8 mouse cellular contexts compared by ENCODE assay signal in genomic region chr11:119057291-119057690, GRCm38 (mm10). TPM values are rescaled to one million over a fixed set of nuclear protein-coding genes. Genes with fewer than 3 reads are reported as not detected.
DNase-seq lines count a peak whose midpoint lies in the region; ATAC-seq lines count a peak whose summit lies in the region.

No protein-coding gene starts in this region.

- H3K4me3 ChIP-seq in lung, embryonic 15.5 days: peak overlapping the region; percentile 57
- peak overlapping the region; percentile 59 for H3K4me3 ChIP-seq in forebrain, embryonic 10.5 days
- peak overlapping the region; percentile 75 for H3K4me3 ChIP-seq in limb, embryonic 10.5 days
- H3K4me3 ChIP-seq in neural tube, embryonic 15.5 days (replicated peaks): peak overlapping the region; percentile 51

- no peak for DNase-seq in lung, adult 18-20 months
- peak; percentile 42 for DNase-seq in forebrain, embryonic 10.5 days (ENCODE audit: extremely low spot score, low spot score)
- peak; percentile 55 for DNase-seq in limb, embryonic 10.5 days (ENCODE audit: low spot score)
- no peak for DNase-seq in cerebellum, adult 11 months
- DNase-seq in frontal cortex, postnatal 10 days (ENCODE audit: low spot score in 2 of 2): no peak
- no peak for DNase-seq in Muller cell, postnatal 12 days (ENCODE audit: inconsistent ontology term)

- H3K9me3 ChIP-seq in lung, embryonic 15.5 days: no peaks in the 10 kb centered on the region
- peaks cover 3% of the 10 kb centered on the region; the same call in 1 of the 2 replicates for H3K9me3 ChIP-seq in forebrain, embryonic 10.5 days
- no peaks in the 10 kb centered on the region for H3K9me3 ChIP-seq in limb, embryonic 10.5 days (replicated peaks)
- no peaks in the 10 kb centered on the region for H3K9me3 ChIP-seq in neural tube, embryonic 15.5 days (replicated peaks)

- 4% methylated on average over 9 of the region's 9 CpGs for WGBS in lung, embryonic 15.5 days
- under 1% methylated on average over 9 of the region's 9 CpGs for WGBS in forebrain, embryonic 10.5 days
- 2% methylated on average over 9 of the region's 9 CpGs for WGBS in limb, embryonic 10.5 days
- WGBS in neural tube, embryonic 15.5 days: 1% methylated on average over 9 of the region's 9 CpGs

- ATAC-seq in lung, embryonic 15.5 days (ENCODE audit: borderline replicate concordance, extremely low read depth, low FRiP score, low TSS enrichment): no peak
- ATAC-seq in neural tube, embryonic 15.5 days (ENCODE audit: low FRiP score): no peak

- peaks cover 89% of the 10 kb centered on the region for H3K27me3 ChIP-seq in lung, embryonic 15.5 days
- peaks cover 100% of the 10 kb centered on the region for H3K27me3 ChIP-seq in forebrain, embryonic 10.5 days (ENCODE audit: poor library complexity, severe bottlenecking)
- H3K27me3 ChIP-seq in limb, embryonic 10.5 days (ENCODE audit: low read depth, poor library complexity, severe bottlenecking): peaks cover 94% of the 10 kb centered on the region
- H3K27me3 ChIP-seq in neural tube, embryonic 15.5 days (replicated peaks): peaks cover 45% of the 10 kb centered on the region

- peak overlapping the region; percentile 64; the same call in 1 of the 2 replicates for H3K9ac ChIP-seq in lung, embryonic 15.5 days
- H3K9ac ChIP-seq in neural tube, embryonic 15.5 days (replicated peaks): peak overlapping the region; percentile 76

- peaks cover 66% of the 10 kb centered on the region for H3K4me1 ChIP-seq in lung, embryonic 15.5 days
- peaks cover 67% of the 10 kb centered on the region for H3K4me1 ChIP-seq in forebrain, embryonic 10.5 days
- H3K4me1 ChIP-seq in limb, embryonic 10.5 days: peaks cover 69% of the 10 kb centered on the region
- peaks cover 62% of the 10 kb centered on the region for H3K4me1 ChIP-seq in neural tube, embryonic 15.5 days

- no peaks in the 10 kb centered on the region for H3K36me3 ChIP-seq in lung, embryonic 15.5 days
- H3K36me3 ChIP-seq in forebrain, embryonic 10.5 days (replicated peaks): no peaks in the 10 kb centered on the region
- no peaks in the 10 kb centered on the region for H3K36me3 ChIP-seq in limb, embryonic 10.5 days
- H3K36me3 ChIP-seq in neural tube, embryonic 15.5 days: no peaks in the 10 kb centered on the region

- no peak overlapping the region for H3K27ac ChIP-seq in lung, embryonic 15.5 days
- H3K27ac ChIP-seq in forebrain, embryonic 10.5 days: peak overlapping the region; percentile 93
- peak overlapping the region; percentile 98 for H3K27ac ChIP-seq in limb, embryonic 10.5 days
- peak overlapping the region; percentile 83 for H3K27ac ChIP-seq in neural tube, embryonic 15.5 days (replicated peaks)

- H3K4me2 ChIP-seq in lung, embryonic 15.5 days: peak overlapping the region; percentile 99
- peak overlapping the region; percentile 82 for H3K4me2 ChIP-seq in neural tube, embryonic 15.5 days

RNA-seq across cellular contexts. Expression of gene Cbx8, which starts 16.5 kb away (rescaled TPM):
- 9.4 and 11.3 TPM in 2 replicates for polyA plus RNA-seq in lung, embryonic 15.5 days (2015; fragmentation: Nextera tagmentation; extraction: Ambion mirVana)
- 9.5 and 11.3 TPM in 2 replicates for polyA plus RNA-seq in forebrain, embryonic 10.5 days (2016; fragmentation: Nextera tagmentation; extraction: Ambion mirVana)
- 12.2 and 15.1 TPM in 2 replicates for polyA plus RNA-seq in limb, embryonic 10.5 days (2016; fragmentation: Nextera tagmentation; extraction: Ambion mirVana)
- polyA plus RNA-seq in neural tube, embryonic 15.5 days (2015; fragmentation: Nextera tagmentation; extraction: Ambion mirVana): 7.2 and 7.3 TPM in 2 replicates

RNA-seq across cellular contexts. Expression of gene Cbx4, which starts 28.7 kb away (rescaled TPM):
- polyA plus RNA-seq in lung, embryonic 15.5 days (2015; fragmentation: Nextera tagmentation; extraction: Ambion mirVana): 13.3 and 14.1 TPM in 2 replicates
- 3.3 and 4.6 TPM in 2 replicates for polyA plus RNA-seq in forebrain, embryonic 10.5 days (2016; fragmentation: Nextera tagmentation; extraction: Ambion mirVana)
- 4.3 and 7.1 TPM in 2 replicates for polyA plus RNA-seq in limb, embryonic 10.5 days (2016; fragmentation: Nextera tagmentation; extraction: Ambion mirVana)
- 20.2 and 24.2 TPM in 2 replicates for polyA plus RNA-seq in neural tube, embryonic 15.5 days (2015; fragmentation: Nextera tagmentation; extraction: Ambion mirVana)

RNA-seq across cellular contexts. Expression of gene Cbx2, which starts 34.5 kb away (rescaled TPM):
- polyA plus RNA-seq in lung, embryonic 15.5 days (2015; fragmentation: Nextera tagmentation; extraction: Ambion mirVana): 36.7 and 38.3 TPM in 2 replicates
- polyA plus RNA-seq in forebrain, embryonic 10.5 days (2016; fragmentation: Nextera tagmentation; extraction: Ambion mirVana): 115 and 127 TPM in 2 replicates
- polyA plus RNA-seq in limb, embryonic 10.5 days (2016; fragmentation: Nextera tagmentation; extraction: Ambion mirVana): 151 and 170 TPM in 2 replicates
- polyA plus RNA-seq in neural tube, embryonic 15.5 days (2015; fragmentation: Nextera tagmentation; extraction: Ambion mirVana): 8.3 and 13.3 TPM in 2 replicates

Comparison
In these comparisons a context has a peak if more than half of its experiments do, and no peak if none do; other contexts are left out.
1. DNase-seq: peak in forebrain, embryonic 10.5 days (single experiment) and limb, embryonic 10.5 days (single experiment); none in lung, adult 18-20 months (0 of 2), cerebellum, adult 11 months (single experiment), frontal cortex, postnatal 10 days (0 of 2) and Muller cell, postnatal 12 days (single experiment).
2. Peak in every context shown above with its lines, with median percentiles within 50 percentile points of each other: H3K4me3 ChIP-seq.